Mouse (Mus musculus): ENCODE results near the gene Jpt2. TPM values are rescaled to one million over a fixed set of nuclear protein-coding genes. Genes with fewer than 3 reads are reported as not detected.

Gene Jpt2
- polyA plus RNA-seq, 1 experiment from 2014 or later, result 164 TPM

GRCm38 (mm10) chr17:24902124-24902523, 58.4 kb downstream of the Jpt2 start:
- H3K9me3 ChIP-seq (ENCODE audit: control insufficient read depth, low read length), result no peaks in the 10 kb centered on the region
- ATAC-seq (replicated peaks; ENCODE audit: low FRiP score) (no peak), DNase-seq (ENCODE audit: low spot score) (no peak)
- no peak overlapping the region for H3K9ac ChIP-seq (ENCODE audit: low read depth, low read length)
- 89% methylated on average over 5 of the region's 5 CpGs for WGBS
- H3K4me3 ChIP-seq (ENCODE audit: low read depth, low read length), result no peak overlapping the region
- no peak overlapping the region; the same call in 1 of the 2 replicates for H3K27ac ChIP-seq (ENCODE audit: low read depth, low read length)
- H3K27me3 ChIP-seq (replicated peaks; ENCODE audit: control insufficient read depth, insufficient read depth, low read length), result no peaks in the 10 kb centered on the region
- H3K4me2 ChIP-seq, result peak overlapping the region; percentile 52
- peaks cover 27% of the 10 kb centered on the region for H3K4me1 ChIP-seq (replicated peaks; ENCODE audit: control insufficient read depth, insufficient read depth, low read length)
- peaks cover 74% of the 10 kb centered on the region for H3K36me3 ChIP-seq (ENCODE audit: control insufficient read depth, insufficient read depth, low read length)

DNA sequence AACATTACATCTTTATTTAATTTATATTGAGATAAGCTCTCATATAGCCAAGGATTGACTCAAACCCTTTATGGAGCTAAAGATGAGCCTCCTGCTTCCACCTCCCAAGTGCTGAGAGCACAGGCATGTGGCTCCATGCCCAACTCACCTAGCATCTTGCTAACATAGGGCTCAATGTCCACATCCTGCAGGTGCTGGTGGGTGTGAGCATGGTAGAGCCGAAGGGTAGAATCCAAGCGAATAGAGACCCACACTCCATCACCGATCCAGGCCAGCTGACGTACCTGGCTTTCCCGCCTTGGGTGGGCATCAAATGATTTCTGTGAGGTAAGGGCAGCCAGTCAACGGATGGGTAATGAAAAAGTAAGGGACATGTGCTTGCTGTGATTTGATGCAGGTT, 60.5 kb downstream of the Jpt2 start:
- no peak overlapping the region for H3K27ac ChIP-seq (ENCODE audit: low read depth, low read length)
- H3K9ac ChIP-seq (ENCODE audit: low read depth, low read length), result no peak overlapping the region
- no peak for ATAC-seq (replicated peaks; ENCODE audit: low FRiP score)
- no peaks in the 10 kb centered on the region for H3K9me3 ChIP-seq (ENCODE audit: control insufficient read depth, low read length)
- no peak for DNase-seq (ENCODE audit: low spot score)
- H3K4me2 ChIP-seq, result no peak overlapping the region
- WGBS, result 92% methylated on average over 6 of the region's 6 CpGs
- peaks cover 37% of the 10 kb centered on the region for H3K4me1 ChIP-seq (replicated peaks; ENCODE audit: control insufficient read depth, insufficient read depth, low read length)
- no peak overlapping the region for H3K4me3 ChIP-seq (ENCODE audit: low read depth, low read length)
- H3K36me3 ChIP-seq (ENCODE audit: control insufficient read depth, insufficient read depth, low read length), result peaks cover 74% of the 10 kb centered on the region
- no peaks in the 10 kb centered on the region for H3K27me3 ChIP-seq (replicated peaks; ENCODE audit: control insufficient read depth, insufficient read depth, low read length)

DNA sequence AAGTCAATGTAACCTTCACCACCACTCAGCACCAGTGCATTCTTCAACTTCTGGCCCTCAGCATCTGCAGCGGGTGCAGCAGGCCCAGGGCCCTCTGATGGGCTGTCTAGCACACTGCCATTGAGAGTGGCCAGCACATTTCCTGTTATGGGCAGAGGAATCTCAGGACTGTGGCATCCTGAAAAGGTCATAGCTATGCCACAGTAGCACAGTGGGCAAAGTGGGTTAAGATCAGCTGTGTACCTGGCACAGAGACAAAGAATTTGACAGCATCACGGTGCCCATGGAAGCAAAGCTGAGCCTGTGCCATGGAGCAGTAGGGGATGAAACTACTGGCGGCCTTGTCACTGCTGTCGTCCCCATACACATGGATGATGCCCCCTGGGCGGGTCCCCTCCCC, 61.3 kb downstream of the Jpt2 start:
- WGBS, result 84% methylated on average over 5 of the region's 5 CpGs
- Histone ChIP-seq H3K9me3 (ENCODE audit: control insufficient read depth, low read length) (no peaks in the 10 kb centered on the region), H3K4me3 (ENCODE audit: low read depth, low read length) (0 out of 2 replicates have a peak overlapping the region, but pooled peaks have one; percentile 8), H3K27me3 (replicated peaks; ENCODE audit: control insufficient read depth, insufficient read depth, low read length) (no peaks in the 10 kb centered on the region), H3K27ac (ENCODE audit: low read depth, low read length) (no peak overlapping the region), H3K4me1 (replicated peaks; ENCODE audit: control insufficient read depth, insufficient read depth, low read length) (peaks cover 37% of the 10 kb centered on the region), H3K36me3 (ENCODE audit: control insufficient read depth, insufficient read depth, low read length) (peaks cover 67% of the 10 kb centered on the region), H3K9ac (ENCODE audit: low read depth, low read length) (no peak overlapping the region; the same call in 1 of the 2 replicates), H3K4me2 (no peak overlapping the region)
- ATAC-seq (replicated peaks; ENCODE audit: low FRiP score), result no peak
- DNase-seq (ENCODE audit: low spot score), result no peak

- H3K27me3 ChIP-seq (replicated peaks; ENCODE audit: control insufficient read depth, insufficient read depth, low read length), result no peaks in the 10 kb centered on the region
- no peaks in the 10 kb centered on the region for H3K9me3 ChIP-seq (ENCODE audit: control insufficient read depth, low read length)
- peak overlapping the region; percentile 91; the same call in 1 of the 2 replicates for H3K4me3 ChIP-seq (ENCODE audit: low read depth, low read length)
- H3K9ac ChIP-seq (ENCODE audit: low read depth, low read length), result peak overlapping the region; percentile 97
- no peak for DNase-seq (ENCODE audit: low spot score)
- H3K27ac ChIP-seq (ENCODE audit: low read depth, low read length), result peak overlapping the region; percentile 38; the same call in 1 of the 2 replicates
- H3K36me3 ChIP-seq (ENCODE audit: control insufficient read depth, insufficient read depth, low read length), result peaks cover 60% of the 10 kb centered on the region
- peak overlapping the region; percentile 99 for H3K4me2 ChIP-seq
- peaks cover 39% of the 10 kb centered on the region for H3K4me1 ChIP-seq (replicated peaks; ENCODE audit: control insufficient read depth, insufficient read depth, low read length)
- 83% methylated on average over 4 of the region's 4 CpGs for WGBS
- ATAC-seq (replicated peaks; ENCODE audit: low FRiP score), result no peak
These were observed 62.2 kb downstream of the Jpt2 start for GRCm38 (mm10) chr17:24898041-24898854.

DNA sequence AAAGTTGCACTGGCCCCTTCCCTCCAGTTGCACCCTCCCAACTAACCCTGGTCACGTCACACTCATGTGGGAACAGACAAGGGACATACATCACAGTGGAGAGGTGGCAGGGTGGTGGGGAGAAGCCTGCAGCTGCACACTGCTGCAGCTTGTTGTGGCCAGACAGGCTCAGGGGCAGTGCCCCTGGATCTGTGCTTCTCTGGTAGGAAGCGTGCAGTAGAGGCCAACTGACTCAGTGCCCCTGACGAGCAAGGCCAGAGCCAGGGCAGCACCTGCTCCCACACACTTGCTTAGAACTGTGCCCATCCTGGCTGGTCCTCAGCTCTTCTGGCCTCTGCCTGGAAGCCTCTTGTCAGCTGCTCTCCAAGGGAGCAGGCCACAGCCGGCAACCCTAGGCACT, 62.9 kb downstream of the Jpt2 start:
- Histone ChIP-seq H3K9me3 (ENCODE audit: control insufficient read depth, low read length) (no peaks in the 10 kb centered on the region), H3K4me1 (replicated peaks; ENCODE audit: control insufficient read depth, insufficient read depth, low read length) (peaks cover 35% of the 10 kb centered on the region), H3K27ac (ENCODE audit: low read depth, low read length) (0 out of 2 replicates have a peak overlapping the region, but pooled peaks have one; percentile 77), H3K4me2 (peak overlapping the region; percentile 99), H3K9ac (ENCODE audit: low read depth, low read length) (peak overlapping the region; percentile 97), H3K27me3 (replicated peaks; ENCODE audit: control insufficient read depth, insufficient read depth, low read length) (no peaks in the 10 kb centered on the region), H3K4me3 (ENCODE audit: low read depth, low read length) (peak overlapping the region; percentile 91), H3K36me3 (ENCODE audit: control insufficient read depth, insufficient read depth, low read length) (peaks cover 59% of the 10 kb centered on the region)
- DNase-seq (ENCODE audit: low spot score) (no peak), ATAC-seq (replicated peaks; ENCODE audit: low FRiP score) (no peak)
- WGBS, result 77% methylated on average over 4 of the region's 4 CpGs

DNA sequence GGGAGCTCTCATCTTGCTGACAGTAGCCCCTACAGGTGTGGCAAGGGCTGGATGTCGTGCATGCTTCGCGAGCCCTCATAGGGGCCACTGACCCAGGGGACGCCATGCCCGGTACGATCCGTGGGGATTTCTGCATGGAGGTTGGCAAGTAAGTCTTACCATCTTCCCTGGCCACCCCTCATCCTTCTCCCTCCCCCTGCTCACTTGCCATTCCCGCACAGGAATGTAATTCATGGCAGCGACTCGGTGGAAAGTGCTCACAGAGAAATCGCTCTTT, 63.6 kb downstream of the Jpt2 start:
- Histone ChIP-seq H3K9ac (ENCODE audit: low read depth, low read length) (peak overlapping the region; percentile 97), H3K9me3 (ENCODE audit: control insufficient read depth, low read length) (no peaks in the 10 kb centered on the region), H3K27me3 (replicated peaks; ENCODE audit: control insufficient read depth, insufficient read depth, low read length) (no peaks in the 10 kb centered on the region), H3K4me3 (ENCODE audit: low read depth, low read length) (peak overlapping the region; percentile 91), H3K4me1 (replicated peaks; ENCODE audit: control insufficient read depth, insufficient read depth, low read length) (peaks cover 29% of the 10 kb centered on the region), H3K36me3 (ENCODE audit: control insufficient read depth, insufficient read depth, low read length) (peaks cover 63% of the 10 kb centered on the region), H3K4me2 (peak overlapping the region; percentile 99), H3K27ac (ENCODE audit: low read depth, low read length) (peak overlapping the region; percentile 77)
- ATAC-seq (replicated peaks; ENCODE audit: low FRiP score) (no peak), DNase-seq (ENCODE audit: low spot score) (no peak)
- WGBS, result 44% methylated on average over 11 of the region's 11 CpGs

DNA sequence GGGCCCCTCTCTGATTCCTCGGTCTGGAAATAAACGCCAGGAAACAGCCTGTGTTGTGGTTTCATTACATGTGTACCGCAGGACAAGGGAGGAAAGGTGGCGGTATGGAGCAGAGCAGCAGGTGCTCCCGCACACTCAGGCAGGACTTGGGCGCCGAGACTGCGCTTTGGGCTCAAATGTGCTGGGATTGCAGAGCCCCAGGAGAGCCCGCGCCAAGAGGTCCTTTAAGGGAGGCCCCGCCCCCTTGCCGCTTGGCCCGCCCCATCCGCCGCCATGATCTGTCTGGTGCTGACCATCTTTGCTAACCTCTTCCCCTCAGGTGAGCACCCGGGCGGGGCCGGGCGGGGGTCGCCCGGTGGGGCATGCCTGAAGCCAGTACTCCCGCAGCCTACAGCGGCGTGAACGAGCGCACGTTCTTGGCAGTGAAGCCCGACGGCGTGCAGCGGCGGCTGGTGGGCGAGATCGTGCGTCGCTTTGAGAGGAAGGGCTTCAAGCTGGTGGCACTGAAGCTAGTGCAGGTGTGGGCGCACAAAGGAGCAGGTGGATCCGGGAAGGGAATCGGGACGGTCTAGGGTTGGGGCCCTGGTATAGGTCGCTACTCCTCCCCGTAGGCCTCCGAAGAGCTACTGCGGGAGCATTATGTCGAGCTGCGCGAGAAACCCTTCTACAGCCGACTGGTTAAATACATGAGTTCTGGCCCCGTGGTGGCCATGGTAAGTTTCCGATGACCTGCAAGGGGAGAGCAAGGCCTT, 64.1 kb downstream of the Jpt2 start, which contains the start of gene Nme3:
Gene Nme3 (plus strand): TSS at position 260 of the 752 bp plus-strand sequence.
- peak within 1 kb of the TSS; percentile 87 for H3K27ac ChIP-seq (ENCODE audit: low read depth, low read length)
- peaks cover 28% of the 10 kb centered on the region for H3K4me1 ChIP-seq (replicated peaks; ENCODE audit: control insufficient read depth, insufficient read depth, low read length)
- peaks cover 60% of the 10 kb centered on the region for H3K36me3 ChIP-seq (ENCODE audit: control insufficient read depth, insufficient read depth, low read length)
- peak within 1 kb of the TSS; percentile 99 for H3K4me2 ChIP-seq
- H3K9me3 ChIP-seq (ENCODE audit: control insufficient read depth, low read length), result no peaks in the 10 kb centered on the region
- H3K4me3 ChIP-seq (ENCODE audit: low read depth, low read length), result peak within 1 kb of the TSS; percentile 91
- DNase-seq (ENCODE audit: low spot score) (peak; percentile 87), ATAC-seq (replicated peaks; ENCODE audit: low FRiP score) (peak; percentile 77)
- peak within 1 kb of the TSS; percentile 97 for H3K9ac ChIP-seq (ENCODE audit: low read depth, low read length)
- WGBS, result 2% methylated on average over 50 of the region's 50 CpGs
- H3K27me3 ChIP-seq (replicated peaks; ENCODE audit: control insufficient read depth, insufficient read depth, low read length), result no peaks in the 10 kb centered on the region

DNA sequence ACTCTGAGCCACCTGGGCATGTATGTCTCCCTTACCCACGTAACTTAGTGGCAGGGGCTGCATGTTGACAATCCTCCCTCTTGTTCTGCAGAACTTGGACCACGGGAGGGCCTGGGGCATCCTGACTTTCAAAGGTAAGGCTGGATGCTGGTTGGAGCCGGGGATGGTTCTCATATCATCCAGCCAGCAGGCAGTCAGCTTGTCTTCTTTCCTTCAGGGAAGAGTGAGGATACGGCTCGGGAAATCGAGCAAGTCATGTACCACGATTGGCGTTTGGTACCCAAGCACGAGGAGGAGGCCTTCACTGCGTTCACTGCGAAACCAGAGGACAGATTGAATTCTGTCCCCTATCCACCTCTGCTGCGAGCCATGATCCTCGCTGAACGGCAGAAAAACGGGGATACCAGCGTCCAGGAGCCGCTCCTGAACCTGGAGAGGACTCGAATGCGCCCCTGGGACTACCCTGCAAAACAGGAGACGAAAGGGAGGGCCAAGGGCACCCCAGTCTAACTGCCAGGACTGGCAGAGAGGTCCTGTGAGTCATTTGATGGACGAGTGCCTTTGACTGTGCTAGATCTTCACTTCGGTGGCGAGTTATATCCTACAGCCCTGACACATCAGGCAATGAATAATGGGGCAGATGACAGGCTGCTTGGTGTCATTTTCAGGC, 64.8 kb downstream of the Jpt2 start:
- Histone ChIP-seq H3K4me3 (ENCODE audit: low read depth, low read length) (peak overlapping the region; percentile 91), H3K9ac (ENCODE audit: low read depth, low read length) (peak overlapping the region; percentile 97), H3K9me3 (ENCODE audit: control insufficient read depth, low read length) (no peaks in the 10 kb centered on the region), H3K4me1 (replicated peaks; ENCODE audit: control insufficient read depth, insufficient read depth, low read length) (peaks cover 28% of the 10 kb centered on the region), H3K4me2 (peak overlapping the region; percentile 99), H3K27me3 (replicated peaks; ENCODE audit: control insufficient read depth, insufficient read depth, low read length) (no peaks in the 10 kb centered on the region), H3K27ac (ENCODE audit: low read depth, low read length) (peak overlapping the region; percentile 87), H3K36me3 (ENCODE audit: control insufficient read depth, insufficient read depth, low read length) (peaks cover 58% of the 10 kb centered on the region)
- WGBS, result 9% methylated on average over 23 of the region's 23 CpGs
- DNase-seq (ENCODE audit: low spot score), result no peak
- no peak for ATAC-seq (replicated peaks; ENCODE audit: low FRiP score)

Measured in liver, embryonic 11.5 days (tissue).